Mouse (Mus musculus) limb, embryonic 10.5 days (tissue): Measurements from ENCODE around the gene Pcbp1. TPM values are rescaled to one million over a fixed set of nuclear protein-coding genes. Genes with fewer than 3 reads are reported as not detected.
"Not testable (repeated sequence)": the region's sequence is repeated elsewhere in the genome, so short reads cannot be mapped to it uniquely, and the experiment has no call there.

ENCODE experiments used
- DNase-seq: peaks from one replicate; pipeline ENCODE4 v3.0.0-alpha.2; 2017; ENCODE audit warnings: low spot score
- H3K27ac ChIP-seq: fragments of 300-500 bp; sonication (generic); 2 replicates; pipeline ENCODE4 v1.5.1; 2016; ENCODE audit warnings: mild to moderate bottlenecking
- H3K27me3 ChIP-seq: fragments of 300-500 bp; sonication (generic); 2 replicates; pipeline ENCODE4 v1.6.1; 2016; ENCODE audit warnings: low read depth, mild to moderate bottlenecking; ENCODE audit not compliant: poor library complexity, severe bottlenecking
- H3K36me3 ChIP-seq: fragments of 300-500 bp; sonication (generic); 2 replicates; pipeline ENCODE4 v1.6.1; 2016; ENCODE audit warnings: mild to moderate bottlenecking, moderate library complexity
- H3K4me1 ChIP-seq: fragments of 300-500 bp; sonication (generic); 2 replicates; pipeline ENCODE4 v1.6.1; 2016
- H3K4me3 ChIP-seq: fragments of 300-500 bp; sonication (generic); 2 replicates; pipeline ENCODE4 v1.5.1; 2016; ENCODE audit warnings: mild to moderate bottlenecking, moderate library complexity
- H3K9me3 ChIP-seq: fragments of 300-500 bp; sonication (generic); replicated peaks from 2 replicates; pipeline ENCODE4 v1.6.1; 2016; ENCODE audit warnings: mild to moderate bottlenecking
- WGBS: fragments of 180-500 bp; shearing (Covaris S2); methylation state at CpG from one replicate; pipeline ENCODE4 v1.1.7; 2016; 5-methylcytosine and 5-hydroxymethylcytosine counted together
- polyA plus RNA-seq: library from polyadenylated mRNA; unstranded; fragments of >200 nt; fragmentation: Nextera tagmentation; extraction: Ambion mirVana; gene quantifications from 2 replicates; pipeline ENCODE4 v1.2.1, GENCODE M21; 2016

The Pcbp1 gene
- polyA plus RNA-seq, 1 experiment from 2014 or later: 562 TPM

GRCm38 (mm10) chr6:86497071-86497815 lies 28.9 kb downstream of the Pcbp1 start:
- Histone ChIP-seq H3K27me3 (no peaks in the 10 kb centered on the region), H3K9me3 (no peaks in the 10 kb centered on the region), H3K4me3 (peak overlapping the region; percentile 35), H3K27ac (peak overlapping the region; percentile 84), H3K4me1 (peaks cover 52% of the 10 kb centered on the region), H3K36me3 (no peaks in the 10 kb centered on the region)
- WGBS: 23% methylated on average over 13 of the region's 13 CpGs
- DNase-seq: peak; percentile 57

- DNase-seq: no peak
- no peaks in the 10 kb centered on the region for H3K27me3 ChIP-seq
- peak overlapping the region; percentile 84 for H3K27ac ChIP-seq
- H3K9me3 ChIP-seq: no peaks in the 10 kb centered on the region
- peaks cover 52% of the 10 kb centered on the region for H3K4me1 ChIP-seq
- WGBS: 83% methylated on average over 5 of the region's 5 CpGs
- H3K4me3 ChIP-seq: peak overlapping the region; percentile 35
- H3K36me3 ChIP-seq: no peaks in the 10 kb centered on the region
Observed at GRCm38 (mm10) chr6:86496585-86496984, 29.5 kb downstream of the Pcbp1 start.

GRCm38 (mm10) chr6:86496127-86496526 lies 30.0 kb downstream of the Pcbp1 start:
- DNase-seq: no peak
- Histone ChIP-seq H3K4me1 (peaks cover 52% of the 10 kb centered on the region), H3K9me3 (no peaks in the 10 kb centered on the region), H3K27me3 (no peaks in the 10 kb centered on the region), H3K27ac (peak overlapping the region; percentile 56; the same call in 1 of the 2 replicates), H3K4me3 (no peak overlapping the region), H3K36me3 (no peaks in the 10 kb centered on the region)
- WGBS: 78% methylated on average over 8 of the region's 8 CpGs

- H3K27ac ChIP-seq: peak overlapping the region; percentile 56; the same call in 1 of the 2 replicates
- no peaks in the 10 kb centered on the region for H3K9me3 ChIP-seq
- H3K27me3 ChIP-seq: no peaks in the 10 kb centered on the region
- no peaks in the 10 kb centered on the region for H3K36me3 ChIP-seq
- H3K4me3 ChIP-seq: no peak overlapping the region
- 62% methylated on average over 3 of the region's 3 CpGs for WGBS
- DNase-seq: no peak
- H3K4me1 ChIP-seq: peaks cover 52% of the 10 kb centered on the region
Observed at GRCm38 (mm10) chr6:86495661-86496060, 30.5 kb downstream of the Pcbp1 start.

GRCm38 (mm10) chr6:86494767-86495166 lies 31.4 kb downstream of the Pcbp1 start:
- WGBS: 94% methylated on average over 7 of the region's 7 CpGs
- Histone ChIP-seq H3K4me3 (no peak overlapping the region), H3K4me1 (peaks cover 50% of the 10 kb centered on the region), H3K36me3 (no peaks in the 10 kb centered on the region), H3K27me3 (no peaks in the 10 kb centered on the region), H3K27ac (peak overlapping the region; percentile 56; the same call in 1 of the 2 replicates), H3K9me3 (no peaks in the 10 kb centered on the region)
- no peak for DNase-seq

- Histone ChIP-seq H3K27ac (0 out of 2 replicates have a peak overlapping the region, but pooled peaks have one; percentile 12), H3K9me3 (no peaks in the 10 kb centered on the region), H3K27me3 (no peaks in the 10 kb centered on the region), H3K4me3 (no peak overlapping the region), H3K4me1 (peaks cover 44% of the 10 kb centered on the region), H3K36me3 (no peaks in the 10 kb centered on the region)
- DNase-seq: no peak
- 74% methylated on average over 13 of the region's 13 CpGs for WGBS
Observed at GRCm38 (mm10) chr6:86493469-86494263, 32.5 kb downstream of the Pcbp1 start.

- not testable (repeated sequence) for H3K27ac ChIP-seq, H3K9me3 ChIP-seq, H3K36me3 ChIP-seq, DNase-seq, H3K27me3 ChIP-seq, H3K4me3 ChIP-seq
- WGBS: 96% methylated on average over 8 of the region's 8 CpGs
- H3K4me1 ChIP-seq: peaks cover 26% of the 10 kb centered on the region
Observed at GRCm38 (mm10) chr6:86490413-86490812, 35.7 kb downstream of the Pcbp1 start.

- Histone ChIP-seq H3K4me1 (peaks cover 23% of the 10 kb centered on the region), H3K4me3 (no peak overlapping the region), H3K27me3 (no peaks in the 10 kb centered on the region), H3K27ac (no peak overlapping the region), H3K9me3 (no peaks in the 10 kb centered on the region), H3K36me3 (no peaks in the 10 kb centered on the region)
- DNase-seq: no peak
- WGBS: 95% methylated on average over 2 of the region's 2 CpGs
Observed at GRCm38 (mm10) chr6:86489945-86490344, 36.2 kb downstream of the Pcbp1 start.

GRCm38 (mm10) chr6:86488149-86488485 lies 38.0 kb downstream of the Pcbp1 start:
- WGBS: 65% methylated on average over 3 of the region's 3 CpGs
- no peak for DNase-seq
- peak overlapping the region; percentile 96 for H3K27ac ChIP-seq
- peak overlapping the region; percentile 30; the same call in 1 of the 2 replicates for H3K4me3 ChIP-seq
- H3K9me3 ChIP-seq: no peaks in the 10 kb centered on the region
- peaks cover 15% of the 10 kb centered on the region for H3K4me1 ChIP-seq
- H3K27me3 ChIP-seq: no peaks in the 10 kb centered on the region
- no peaks in the 10 kb centered on the region for H3K36me3 ChIP-seq

- H3K27me3 ChIP-seq: no peaks in the 10 kb centered on the region
- WGBS: 17% methylated on average over 24 of the region's 24 CpGs
- peak overlapping the region; percentile 30 for H3K4me3 ChIP-seq
- H3K36me3 ChIP-seq: no peaks in the 10 kb centered on the region
- H3K9me3 ChIP-seq: no peaks in the 10 kb centered on the region
- peak; percentile 84 for DNase-seq
- H3K4me1 ChIP-seq: peaks cover 15% of the 10 kb centered on the region
- H3K27ac ChIP-seq: peak overlapping the region; percentile 96
Observed at GRCm38 (mm10) chr6:86487358-86488148, 38.6 kb downstream of the Pcbp1 start.

GRCm38 (mm10) chr6:86485943-86486640 lies 40.0 kb downstream of the Pcbp1 start:
- no peak overlapping the region for H3K27ac ChIP-seq
- no peaks in the 10 kb centered on the region for H3K36me3 ChIP-seq
- no peaks in the 10 kb centered on the region for H3K9me3 ChIP-seq
- no peak overlapping the region for H3K4me3 ChIP-seq
- H3K27me3 ChIP-seq: no peaks in the 10 kb centered on the region
- H3K4me1 ChIP-seq: peaks cover 22% of the 10 kb centered on the region
- DNase-seq: no peak
- WGBS: 93% methylated on average over 7 of the region's 7 CpGs

GRCm38 (mm10) chr6:86481871-86482270 lies 44.2 kb downstream of the Pcbp1 start:
- no peak for DNase-seq
- 95% methylated on average over 5 of the region's 5 CpGs for WGBS
- Histone ChIP-seq H3K27ac (peak overlapping the region; percentile 42; the same call in 1 of the 2 replicates), H3K9me3 (no peaks in the 10 kb centered on the region), H3K36me3 (no peaks in the 10 kb centered on the region), H3K4me3 (no peak overlapping the region), H3K27me3 (no peaks in the 10 kb centered on the region), H3K4me1 (peaks cover 40% of the 10 kb centered on the region)
